Mouse (Mus musculus) testis, postnatal 10 days (tissue): ENCODE data around the gene Kcnip4.

Experiments
- DNase-seq: peaks from one replicate; pipeline ENCODE4 v3.0.0; 2021; ENCODE audit warnings: low spot score

Gene Kcnip4

GRCm38 (mm10) chr5:49247081-49247480 lies 277.6 kb downstream of the Kcnip4 start:
- no peak for DNase-seq

GRCm38 (mm10) chr5:49244414-49244813 lies 280.3 kb downstream of the Kcnip4 start:
- DNase-seq, result no peak

GRCm38 (mm10) chr5:49241708-49242107 lies 283.0 kb downstream of the Kcnip4 start:
- DNase-seq, result no peak

DNA sequence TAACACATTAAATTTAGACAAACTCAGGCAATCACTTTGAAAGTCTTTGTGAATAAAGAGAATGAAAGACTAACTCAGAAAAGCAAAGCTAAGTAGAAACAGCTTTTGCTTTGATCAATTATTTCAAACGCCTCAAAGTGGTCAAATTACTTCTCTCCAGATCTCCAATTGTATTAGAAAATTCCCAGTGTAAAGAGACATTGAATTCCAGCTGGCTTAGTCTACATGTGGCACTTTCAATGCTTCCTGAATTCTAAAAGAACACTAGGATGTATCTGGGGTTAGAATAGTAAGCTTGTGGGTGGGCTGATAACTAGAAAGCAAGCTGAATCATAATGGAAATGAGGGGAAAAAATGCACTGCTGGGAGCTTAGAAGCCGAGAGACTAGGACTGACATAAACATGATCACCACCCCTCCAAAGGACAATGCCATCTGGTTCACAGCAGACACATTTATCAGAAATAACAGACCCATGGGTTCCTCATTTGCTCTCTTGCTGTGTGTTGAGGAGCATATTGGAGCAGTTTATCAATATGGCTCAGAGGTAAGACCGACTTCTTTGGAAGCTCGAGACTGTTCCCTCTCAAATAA lies 323.4 kb downstream of the Kcnip4 start:
- no peak for DNase-seq

DNA sequence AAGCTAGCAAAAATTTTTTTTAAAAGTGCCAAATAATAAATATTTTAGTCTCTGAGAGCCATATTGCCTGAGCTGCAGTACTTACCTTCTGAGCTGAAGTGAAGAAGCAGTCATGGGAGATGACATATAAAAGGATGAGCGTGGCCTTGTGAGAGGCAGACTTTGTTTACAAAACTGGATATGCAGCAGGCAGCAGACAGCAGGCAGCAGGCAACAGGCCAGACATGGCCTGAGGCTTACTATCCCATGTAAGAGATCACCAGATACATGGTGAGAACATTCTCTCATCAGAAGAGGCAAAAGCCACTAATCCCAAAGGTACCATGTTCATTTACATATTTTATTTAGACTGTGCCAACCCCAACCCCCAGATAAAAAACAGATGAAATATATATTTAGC lies 336.5 kb downstream of the Kcnip4 start:
- DNase-seq, result no peak

GRCm38 (mm10) chr5:49150116-49150811 lies 374.4 kb downstream of the Kcnip4 start:
- DNase-seq, result no peak

GRCm38 (mm10) chr5:49149684-49150083 lies 375.0 kb downstream of the Kcnip4 start:
- DNase-seq, result no peak

DNA sequence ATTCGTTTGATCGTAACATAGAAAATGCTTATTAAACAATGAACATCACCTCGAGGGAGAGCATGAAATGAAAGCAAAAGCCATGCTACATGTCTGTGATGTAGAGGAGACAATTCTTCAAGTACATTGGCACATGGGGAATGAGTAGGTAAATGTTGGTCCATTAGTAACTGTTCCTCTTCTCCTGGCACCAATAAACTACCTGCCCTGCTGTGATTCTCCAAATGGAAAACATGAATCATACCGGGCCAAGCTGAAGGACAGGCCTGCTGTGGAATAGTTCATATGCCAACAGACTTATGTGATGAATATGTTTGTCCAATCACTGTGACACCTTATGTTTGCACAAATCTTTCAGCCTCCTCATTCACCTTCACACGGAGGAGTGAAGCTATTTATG lies 429.3 kb downstream of the Kcnip4 start:
- no peak for DNase-seq

DNA sequence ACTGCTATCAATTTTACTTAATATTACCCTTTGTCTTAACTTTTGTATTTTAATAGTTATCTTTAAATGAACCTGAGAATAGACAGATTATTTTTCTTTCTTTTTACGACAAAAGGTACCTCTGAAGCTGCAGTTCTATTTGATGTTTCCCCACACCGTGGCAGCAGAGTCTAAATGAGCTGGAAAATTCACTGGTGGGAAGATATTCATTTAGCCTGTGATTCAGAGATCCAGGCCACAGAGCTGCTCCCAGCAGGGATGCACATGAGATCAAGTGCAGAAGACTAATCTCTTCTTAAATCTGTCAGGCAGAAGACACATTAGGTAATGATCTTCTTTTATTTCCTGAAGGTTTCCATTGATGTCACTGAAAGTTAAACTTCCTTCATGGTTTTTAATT lies 429.8 kb downstream of the Kcnip4 start:
- DNase-seq, result no peak

DNA sequence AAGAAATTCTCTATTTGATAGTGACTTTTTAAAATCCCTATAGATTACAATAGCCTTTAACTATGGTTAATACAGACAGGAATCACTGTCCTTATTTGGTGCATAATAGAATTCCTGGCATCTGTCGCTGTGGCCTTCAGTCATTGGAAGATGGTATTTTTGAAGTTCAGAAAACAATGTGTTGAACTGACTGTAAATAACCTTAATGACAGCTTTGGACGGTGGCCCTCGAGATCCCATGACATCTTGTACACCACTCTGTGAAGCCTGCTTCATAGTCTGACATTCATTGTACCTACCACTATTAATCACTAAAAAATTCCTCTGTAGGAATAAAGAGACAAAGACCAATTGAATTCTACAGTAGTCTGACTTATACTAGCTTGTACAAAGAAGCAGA lies 430.4 kb downstream of the Kcnip4 start:
- DNase-seq, result no peak

GRCm38 (mm10) chr5:49090122-49090680 lies 434.5 kb downstream of the Kcnip4 start:
- peak; percentile 85 for DNase-seq

GRCm38 (mm10) chr5:49065646-49066045 lies 459.1 kb downstream of the Kcnip4 start:
- no peak for DNase-seq

- no peak for DNase-seq
Observed at GRCm38 (mm10) chr5:49058926-49059325, 465.8 kb downstream of the Kcnip4 start.

- no peak for DNase-seq
Observed at GRCm38 (mm10) chr5:49057636-49058340, 466.9 kb downstream of the Kcnip4 start.

GRCm38 (mm10) chr5:49047960-49048359 lies 476.7 kb downstream of the Kcnip4 start:
- DNase-seq, result no peak

DNA sequence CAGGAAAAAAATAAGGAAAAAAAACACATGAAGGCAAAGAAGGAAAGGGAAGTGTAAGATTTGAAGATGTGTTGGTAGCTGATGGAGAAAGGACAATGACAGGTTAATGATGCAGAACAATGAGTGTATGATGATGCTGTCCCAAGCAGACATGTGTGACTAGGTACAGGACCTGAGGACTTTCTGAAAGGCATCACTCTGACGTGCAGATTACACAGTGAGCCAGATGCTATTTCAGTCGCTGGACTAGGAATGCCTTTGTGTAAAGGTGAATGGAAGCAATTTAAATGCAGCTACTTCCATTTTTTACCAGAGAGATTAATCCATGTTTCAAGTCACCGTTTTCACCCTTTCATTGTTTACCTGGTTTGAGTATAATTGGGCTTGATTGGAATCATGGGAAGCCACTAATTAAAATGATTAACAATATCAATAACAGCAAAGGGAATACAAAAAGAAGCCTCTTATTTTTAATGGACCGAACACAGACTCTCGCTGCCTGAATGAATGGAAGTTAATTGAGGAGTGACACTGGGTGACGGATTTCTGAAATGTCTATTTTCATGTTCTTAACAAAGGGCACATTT lies 483.4 kb downstream of the Kcnip4 start:
- no peak for DNase-seq

DNA sequence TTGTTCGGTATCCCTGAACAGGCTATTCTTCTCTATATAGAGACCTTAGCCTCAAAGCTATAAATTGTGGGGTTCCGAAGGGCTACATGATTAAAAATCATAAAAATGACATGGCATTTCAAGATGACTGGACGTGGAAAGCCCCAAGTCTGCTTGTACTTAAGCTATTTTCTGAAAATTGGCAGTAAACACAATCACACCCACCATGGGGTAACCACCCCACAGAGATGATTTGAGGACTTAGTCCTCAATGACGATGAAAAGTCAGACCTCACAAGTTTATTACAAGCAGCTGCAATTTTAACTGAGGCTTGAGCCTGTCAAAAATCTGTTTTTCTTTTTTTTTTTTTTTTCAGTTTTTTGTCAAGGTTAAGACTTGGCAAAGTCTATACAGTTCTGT lies 527.3 kb downstream of the Kcnip4 start:
- no peak for DNase-seq

DNA sequence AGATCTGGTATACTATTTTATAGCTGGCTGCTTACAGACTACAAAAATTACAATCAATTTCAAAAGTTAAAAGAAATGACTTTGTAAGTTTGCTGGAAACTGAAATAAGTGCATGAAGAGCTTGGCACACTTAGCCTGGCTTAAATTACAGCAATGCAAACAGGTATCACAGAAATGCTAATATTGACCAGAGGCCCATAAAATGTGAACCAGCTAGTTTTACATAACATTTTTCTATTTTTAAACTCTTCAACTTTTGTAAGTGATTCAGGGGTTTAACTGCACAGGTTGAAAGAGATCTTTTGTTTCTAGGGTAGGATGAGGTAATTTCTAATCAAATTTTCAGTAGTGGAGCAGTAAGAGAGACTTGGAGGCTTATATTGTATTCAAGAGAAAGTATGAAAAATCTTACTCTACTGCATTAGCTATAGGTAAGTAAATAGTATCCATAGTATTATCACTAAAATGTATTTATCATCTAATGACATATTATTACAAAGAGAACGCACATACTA lies 535.5 kb downstream of the Kcnip4 start:
- no peak for DNase-seq

- no peak for DNase-seq
Observed at GRCm38 (mm10) chr5:48942378-48943088, 582.2 kb downstream of the Kcnip4 start.

- no peak for DNase-seq
Observed at GRCm38 (mm10) chr5:48931881-48932280, 592.8 kb downstream of the Kcnip4 start.

DNA sequence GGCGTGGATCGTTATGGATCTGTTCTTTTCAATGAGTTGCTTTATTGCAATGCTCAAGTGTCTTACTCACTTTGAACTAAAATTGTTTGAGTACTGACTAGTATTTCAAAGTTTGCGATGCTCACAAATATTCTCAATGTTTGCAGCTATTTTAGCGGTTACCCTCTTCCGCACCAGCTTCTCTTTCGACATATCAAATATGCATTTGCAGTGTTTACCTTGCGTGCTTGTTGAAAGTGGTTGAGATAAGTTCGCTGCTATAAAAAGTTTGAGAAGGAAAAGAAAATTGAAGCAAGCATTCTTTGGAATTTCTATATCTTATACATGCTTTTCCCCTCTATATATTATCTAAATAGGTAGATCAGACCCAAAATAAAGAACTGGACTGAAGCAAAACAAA lies 634.5 kb downstream of the Kcnip4 start:
- DNase-seq, result no peak
